Mouse (Mus musculus) midbrain, embryonic 12.5 days (tissue): Measurements from ENCODE around the gene Lrmda. TPM values are rescaled to one million over a fixed set of nuclear protein-coding genes. Genes with fewer than 3 reads are reported as not detected.

ENCODE experiments used
- ATAC-seq: fragments of 200-750 bp; cut with Nextera tagmentation; 2 replicates; pipeline ENCODE4 v1.8.0; 2017; ENCODE audit warnings: low read depth, moderate TSS enrichment, moderate library complexity; ENCODE audit not compliant: low FRiP score
- H3K27ac ChIP-seq: fragments of 300-500 bp; sonication (generic); replicated peaks from 2 replicates; pipeline ENCODE4 v1.5.1; 2016; ENCODE audit warnings: mild to moderate bottlenecking
- H3K27me3 ChIP-seq: fragments of 300-500 bp; sonication (generic); 2 replicates; pipeline ENCODE4 v1.6.1; 2016; ENCODE audit warnings: mild to moderate bottlenecking
- H3K36me3 ChIP-seq: fragments of 300-500 bp; sonication (generic); 2 replicates; pipeline ENCODE4 v1.6.1; 2016
- H3K4me1 ChIP-seq: fragments of 300-500 bp; sonication (generic); 2 replicates; pipeline ENCODE4 v1.6.1; 2016
- H3K4me2 ChIP-seq: fragments of 300-500 bp; sonication (generic); replicated peaks from 2 replicates; pipeline ENCODE4 v1.6.1; 2016; ENCODE audit warnings: mild to moderate bottlenecking, moderate library complexity
- H3K4me3 ChIP-seq: fragments of 300-500 bp; sonication (generic); 2 replicates; pipeline ENCODE4 v1.5.1; 2016; ENCODE audit warnings: mild to moderate bottlenecking
- H3K9ac ChIP-seq: fragments of 300-500 bp; sonication (generic); replicated peaks from 2 replicates; pipeline ENCODE4 v1.6.1; 2016; ENCODE audit warnings: mild to moderate bottlenecking, moderate library complexity
- H3K9me3 ChIP-seq: fragments of 300-500 bp; sonication (generic); 2 replicates; pipeline ENCODE4 v1.6.1; 2016; ENCODE audit warnings: mild to moderate bottlenecking
- WGBS: fragments of 180-500 bp; shearing (Covaris S2); methylation state at CpG from one replicate; pipeline ENCODE4 v1.1.7; 2016; 5-methylcytosine and 5-hydroxymethylcytosine counted together
- polyA plus RNA-seq: library from polyadenylated mRNA; unstranded; fragments of >200 nt; fragmentation: Nextera tagmentation; extraction: Ambion mirVana; gene quantifications from 2 replicates; pipeline ENCODE4 v1.2.1, GENCODE M21; 2016

Lrmda gene
- polyA plus RNA-seq, 1 experiment from 2014 or later = not detected

DNA sequence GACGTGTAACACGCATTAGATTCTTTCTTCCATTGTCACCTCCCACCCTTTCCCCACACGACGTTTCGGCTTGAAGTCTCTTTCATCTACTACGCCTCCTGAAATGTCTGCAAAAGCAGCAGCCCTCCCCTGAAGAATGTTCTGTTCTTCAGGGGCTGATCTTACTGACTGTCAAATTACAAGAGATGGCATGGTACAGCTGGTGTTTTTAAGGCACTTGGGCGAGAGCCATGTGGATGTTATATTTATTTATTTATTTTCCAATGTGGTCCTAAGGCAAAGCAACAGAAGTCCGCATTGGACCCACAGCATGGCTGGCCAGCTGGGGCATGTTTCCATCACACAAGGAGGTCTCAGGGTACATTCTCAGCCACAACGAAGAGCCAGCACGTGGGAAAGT, 731.8 kb downstream of the Lrmda start:
- no peak for ATAC-seq
- no peak overlapping the region for H3K4me3 ChIP-seq
- no peak overlapping the region for H3K9ac ChIP-seq
- H3K36me3 ChIP-seq = no peaks in the 10 kb centered on the region
- no peak overlapping the region for H3K4me2 ChIP-seq
- H3K4me1 ChIP-seq = peaks cover 3% of the 10 kb centered on the region
- no peaks in the 10 kb centered on the region for H3K9me3 ChIP-seq
- 88% methylated on average over 10 of the region's 10 CpGs for WGBS
- peaks cover 5% of the 10 kb centered on the region; the same call in 1 of the 2 replicates for H3K27me3 ChIP-seq
- no peak overlapping the region for H3K27ac ChIP-seq

DNA sequence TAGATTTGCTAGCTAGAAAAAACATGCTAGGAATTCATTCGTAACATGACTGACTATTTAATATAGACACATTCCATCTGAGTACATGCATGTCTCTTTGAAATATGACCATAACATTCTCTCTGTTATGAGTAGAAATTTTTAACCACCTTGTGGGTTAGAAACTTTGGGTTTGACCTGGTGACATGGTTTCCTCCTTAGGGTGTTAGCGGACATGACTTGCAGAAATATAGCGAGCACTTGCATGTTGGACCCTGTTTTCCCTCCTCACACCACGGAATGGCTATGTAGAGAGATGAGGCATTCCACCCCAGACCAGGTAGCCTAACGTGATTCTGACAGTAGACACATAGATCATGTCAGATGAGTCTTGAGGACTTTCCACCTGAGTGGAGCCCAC, 735.1 kb downstream of the Lrmda start:
- ATAC-seq = no peak
- H3K27ac ChIP-seq = no peak overlapping the region
- WGBS = 90% methylated on average over 5 of the region's 5 CpGs
- H3K4me3 ChIP-seq = no peak overlapping the region
- no peak overlapping the region for H3K9ac ChIP-seq
- 0 out of 2 replicates have a peak, but pooled peaks cover 5% of the 10 kb centered on the region for H3K27me3 ChIP-seq
- H3K9me3 ChIP-seq = no peaks in the 10 kb centered on the region
- H3K4me2 ChIP-seq = no peak overlapping the region
- no peaks in the 10 kb centered on the region for H3K36me3 ChIP-seq
- no peaks in the 10 kb centered on the region for H3K4me1 ChIP-seq

DNA sequence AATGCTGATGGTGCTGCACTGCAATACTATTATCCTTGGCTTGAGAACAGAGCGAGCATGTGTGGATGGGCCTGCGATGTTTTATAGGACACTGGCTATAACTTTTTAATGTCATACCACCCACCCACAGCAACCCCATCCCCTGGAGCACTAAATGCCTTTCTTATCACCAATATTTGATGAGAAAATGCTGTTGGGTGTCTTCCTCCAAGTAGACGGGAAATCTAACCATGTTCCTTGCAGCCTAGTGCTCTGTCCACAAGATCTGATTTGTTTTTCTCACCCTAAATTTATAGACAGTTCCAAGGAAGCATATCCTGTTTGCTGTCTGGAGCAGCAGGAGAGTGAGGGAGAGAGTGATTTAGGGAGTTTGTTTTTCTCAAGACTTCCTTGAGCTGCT, 738.0 kb downstream of the Lrmda start:
- no peak overlapping the region for H3K4me2 ChIP-seq
- no peaks in the 10 kb centered on the region for H3K36me3 ChIP-seq
- no peaks in the 10 kb centered on the region for H3K4me1 ChIP-seq
- WGBS = 92% methylated on average over 3 of the region's 3 CpGs
- H3K27ac ChIP-seq = no peak overlapping the region
- no peaks in the 10 kb centered on the region for H3K9me3 ChIP-seq
- no peaks in the 10 kb centered on the region for H3K27me3 ChIP-seq
- no peak overlapping the region for H3K4me3 ChIP-seq
- ATAC-seq = no peak
- no peak overlapping the region for H3K9ac ChIP-seq

DNA sequence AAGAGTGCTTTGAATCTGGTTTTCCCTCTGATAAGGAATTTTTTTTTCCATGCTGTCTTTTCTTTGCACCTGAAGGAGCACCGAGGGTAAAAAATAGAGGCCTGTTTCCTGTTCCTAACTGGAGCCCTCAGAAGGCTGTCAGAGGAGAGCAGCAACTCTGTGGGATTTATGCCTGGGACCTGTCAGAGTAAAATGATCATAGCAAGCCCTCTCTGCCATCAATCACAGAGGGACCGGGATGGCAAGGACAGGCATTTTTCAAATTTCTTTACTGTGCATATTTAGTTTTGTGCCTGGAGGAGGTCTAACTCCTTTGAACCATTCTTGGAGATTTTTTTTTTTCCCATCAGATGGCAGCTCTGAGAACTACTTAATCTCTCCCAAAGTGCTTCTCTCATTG, 739.7 kb downstream of the Lrmda start:
- no peaks in the 10 kb centered on the region for H3K36me3 ChIP-seq
- no peak overlapping the region for H3K9ac ChIP-seq
- no peak for ATAC-seq
- no peaks in the 10 kb centered on the region for H3K4me1 ChIP-seq
- H3K4me2 ChIP-seq = no peak overlapping the region
- no peak overlapping the region for H3K27ac ChIP-seq
- H3K27me3 ChIP-seq = no peaks in the 10 kb centered on the region
- no peak overlapping the region for H3K4me3 ChIP-seq
- H3K9me3 ChIP-seq = no peaks in the 10 kb centered on the region
- WGBS = 45% methylated on average over 2 of the region's 2 CpGs

DNA sequence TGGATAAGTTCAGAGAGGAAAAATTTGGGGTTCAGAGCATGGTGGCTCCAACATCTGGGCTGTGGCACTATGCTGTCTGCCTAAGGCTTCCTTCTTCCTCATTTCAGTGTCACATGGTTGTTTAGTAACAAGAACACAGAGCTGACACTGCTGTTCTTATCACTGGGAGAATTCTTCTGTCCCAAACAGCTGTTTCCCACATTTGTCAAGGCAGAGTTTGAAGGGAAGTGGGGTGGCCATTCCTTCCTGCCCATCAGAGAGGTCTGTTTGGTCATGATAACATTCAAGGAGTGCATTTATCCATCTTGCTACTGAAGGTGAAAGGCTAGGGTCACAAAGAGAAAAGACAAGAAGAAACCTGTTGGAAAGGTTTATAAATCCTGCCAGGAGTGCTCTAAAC, 740.2 kb downstream of the Lrmda start:
- Histone ChIP-seq H3K27me3 (no peaks in the 10 kb centered on the region), H3K36me3 (no peaks in the 10 kb centered on the region), H3K9me3 (no peaks in the 10 kb centered on the region), H3K4me1 (no peaks in the 10 kb centered on the region), H3K4me3 (no peak overlapping the region), H3K4me2 (no peak overlapping the region), H3K9ac (no peak overlapping the region), H3K27ac (no peak overlapping the region)
- ATAC-seq = no peak

DNA sequence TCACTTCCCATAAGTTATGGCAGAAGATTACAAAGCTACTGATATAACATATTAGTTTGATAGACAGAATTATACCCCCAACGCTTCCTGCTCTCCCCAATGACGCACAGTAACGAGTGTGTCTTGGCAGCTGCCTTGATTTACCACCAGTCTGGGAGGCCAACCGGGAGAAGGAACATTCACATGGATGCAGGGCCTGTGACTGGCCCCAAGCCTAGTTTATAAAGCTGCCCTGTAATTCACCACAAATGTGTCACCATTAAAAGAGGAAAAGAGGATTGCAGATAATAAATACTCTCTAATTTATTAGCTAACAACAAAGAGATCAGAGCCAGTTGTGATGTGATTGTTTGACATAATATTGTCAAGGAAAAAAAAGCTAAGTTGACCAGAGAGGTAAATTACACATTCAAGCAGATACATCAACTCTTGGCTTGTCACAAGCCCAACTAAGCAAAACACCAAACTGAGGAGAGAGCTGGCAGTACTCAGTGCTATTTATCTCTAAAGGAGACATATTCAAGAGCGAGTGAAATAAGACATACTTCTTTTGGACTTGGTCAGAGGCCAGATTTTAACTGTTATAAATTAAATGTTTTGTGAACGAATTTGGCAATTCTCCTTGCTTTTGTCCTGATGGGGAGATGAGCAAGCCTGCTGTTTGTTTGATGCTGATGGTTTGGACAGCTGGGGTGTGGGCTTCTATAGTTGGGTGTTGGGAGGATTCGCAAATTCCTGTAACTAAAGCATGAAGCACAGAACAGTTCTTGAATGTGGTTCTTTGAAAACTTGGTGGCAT, 740.9 kb downstream of the Lrmda start:
- Histone ChIP-seq H3K9ac (no peak overlapping the region), H3K4me2 (no peak overlapping the region), H3K9me3 (no peaks in the 10 kb centered on the region), H3K4me3 (no peak overlapping the region), H3K27me3 (no peaks in the 10 kb centered on the region), H3K36me3 (no peaks in the 10 kb centered on the region), H3K4me1 (no peaks in the 10 kb centered on the region), H3K27ac (no peak overlapping the region)
- no peak for ATAC-seq
- 89% methylated on average over 7 of the region's 7 CpGs for WGBS

DNA sequence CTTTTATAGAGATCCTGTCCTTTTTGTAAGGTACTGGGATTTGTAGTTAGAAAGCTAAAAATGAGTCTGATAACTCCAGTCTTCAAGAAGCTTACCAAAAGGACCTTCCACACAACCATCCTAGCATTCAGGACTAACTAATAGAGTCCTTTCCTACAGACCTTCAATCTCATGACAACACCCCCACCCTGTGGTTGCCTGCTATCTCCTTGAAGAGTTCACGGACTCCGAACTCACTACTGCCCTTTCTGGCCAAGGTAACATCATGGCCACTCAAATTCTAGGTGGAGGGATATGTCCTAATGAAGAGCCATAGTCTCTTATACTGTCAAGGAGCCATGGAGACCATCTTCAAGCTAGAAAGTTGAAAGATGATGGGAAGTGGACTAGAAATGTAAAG, 762.2 kb downstream of the Lrmda start:
- 92% methylated on average over 2 of the region's 2 CpGs for WGBS
- no peak overlapping the region for H3K4me2 ChIP-seq
- H3K9me3 ChIP-seq = no peaks in the 10 kb centered on the region
- H3K36me3 ChIP-seq = no peaks in the 10 kb centered on the region
- no peak overlapping the region for H3K27ac ChIP-seq
- no peak for ATAC-seq
- no peak overlapping the region for H3K9ac ChIP-seq
- H3K27me3 ChIP-seq = no peaks in the 10 kb centered on the region; the same call in 1 of the 2 replicates
- peaks cover 8% of the 10 kb centered on the region for H3K4me1 ChIP-seq
- no peak overlapping the region for H3K4me3 ChIP-seq

DNA sequence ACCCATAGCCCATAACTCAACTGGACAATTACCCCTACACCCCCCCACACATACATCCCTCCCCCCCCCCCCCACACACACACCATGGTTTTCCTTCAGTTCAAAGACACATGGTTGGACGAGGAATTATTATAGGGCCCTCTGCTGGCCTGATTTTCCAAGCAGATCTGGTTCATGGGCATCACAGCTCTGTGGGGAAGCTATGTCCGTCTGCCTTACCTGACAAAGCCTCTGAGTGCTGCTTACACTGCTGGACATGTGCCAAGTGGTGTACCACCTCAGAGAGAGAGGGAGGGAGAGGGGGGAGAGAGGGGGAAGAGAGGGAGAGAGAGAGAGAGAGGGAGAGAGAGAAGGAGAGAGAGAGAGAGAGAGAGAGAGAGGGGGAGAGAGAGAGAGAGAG, 762.9 kb downstream of the Lrmda start:
- no peaks in the 10 kb centered on the region for H3K36me3 ChIP-seq
- peaks cover 8% of the 10 kb centered on the region for H3K4me1 ChIP-seq
- H3K27me3 ChIP-seq = no peaks in the 10 kb centered on the region; the same call in 1 of the 2 replicates
- no peak overlapping the region for H3K4me3 ChIP-seq
- H3K9me3 ChIP-seq = no peaks in the 10 kb centered on the region
- H3K4me2 ChIP-seq = no peak overlapping the region
- no peak overlapping the region for H3K27ac ChIP-seq
- WGBS = 48% methylated on average over 2 of the region's 2 CpGs
- ATAC-seq = no peak
- H3K9ac ChIP-seq = no peak overlapping the region

DNA sequence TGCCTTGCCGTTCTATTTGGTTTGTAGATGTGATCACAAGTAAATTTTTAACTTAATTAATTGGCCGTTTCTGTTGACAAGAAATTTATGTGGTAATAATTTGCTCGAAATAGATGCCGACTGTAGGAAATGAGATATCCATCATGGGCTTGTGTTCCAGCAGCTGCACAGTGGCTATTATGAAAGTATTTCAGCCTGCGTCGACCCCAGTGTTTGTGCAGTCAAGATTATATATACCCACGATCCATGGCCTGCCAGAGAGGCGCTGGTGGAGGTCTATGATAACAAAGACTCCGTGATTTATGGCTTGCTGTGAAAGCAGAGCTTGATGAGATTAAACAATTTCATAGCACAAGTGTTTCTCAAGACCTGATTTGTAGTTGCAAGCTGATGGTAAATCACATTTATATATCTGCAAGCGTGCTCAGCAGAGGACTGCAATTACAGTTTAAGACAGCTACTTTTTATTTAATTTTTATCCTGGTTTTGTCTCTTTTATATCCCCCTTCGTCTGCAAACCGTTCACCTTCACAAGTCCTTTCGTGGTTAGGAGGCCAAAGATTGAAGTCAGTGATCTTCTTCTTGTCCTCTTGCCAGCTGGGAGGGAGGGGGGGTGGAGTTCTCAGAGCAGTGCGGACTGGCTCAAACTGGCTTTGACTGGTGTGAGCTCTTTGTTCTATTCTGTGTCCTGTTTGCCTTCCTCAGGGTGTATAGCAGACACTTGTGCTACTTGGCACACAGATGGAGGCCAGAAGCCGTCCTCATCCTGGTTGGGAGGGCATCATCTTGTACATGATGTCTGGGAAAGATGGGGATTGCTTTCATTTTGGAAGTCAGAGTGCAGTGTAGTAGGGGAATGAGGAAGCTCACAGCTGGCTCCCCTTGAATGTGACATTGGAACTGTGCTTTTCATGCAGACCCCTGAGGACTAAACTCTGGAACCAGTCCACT, 764.0 kb downstream of the Lrmda start:
- peak; percentile 77; the same call in 1 of the 2 replicates for ATAC-seq
- Histone ChIP-seq H3K36me3 (no peaks in the 10 kb centered on the region), H3K9ac (no peak overlapping the region), H3K27me3 (no peaks in the 10 kb centered on the region; the same call in 1 of the 2 replicates), H3K4me1 (peaks cover 8% of the 10 kb centered on the region), H3K9me3 (no peaks in the 10 kb centered on the region), H3K4me3 (no peak overlapping the region), H3K27ac (peak overlapping the region; percentile 35), H3K4me2 (no peak overlapping the region)
- WGBS = 59% methylated on average over 15 of the region's 15 CpGs

DNA sequence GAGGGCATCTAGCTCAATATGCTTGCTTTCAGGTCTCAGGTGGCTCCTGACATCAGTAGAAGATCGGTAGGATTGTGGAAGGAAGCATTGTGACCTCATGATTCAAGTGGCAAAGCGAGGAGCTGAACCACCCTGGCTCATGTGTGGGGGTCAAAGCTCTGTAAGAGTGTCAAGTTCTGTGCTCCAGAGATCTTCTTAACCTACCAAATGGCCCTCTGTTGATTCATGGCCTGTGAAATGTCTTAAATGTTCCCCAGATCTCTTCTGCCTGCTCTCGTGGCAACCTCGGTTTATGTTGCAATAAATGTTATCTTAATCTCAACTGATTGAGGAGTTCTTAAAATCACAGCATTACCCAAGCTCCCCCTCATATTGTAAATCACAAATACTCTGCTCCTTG, 780.5 kb downstream of the Lrmda start:
- 93% methylated on average over 4 of the region's 4 CpGs for WGBS
- H3K9me3 ChIP-seq = no peaks in the 10 kb centered on the region
- H3K27ac ChIP-seq = no peak overlapping the region
- H3K4me3 ChIP-seq = no peak overlapping the region
- 0 out of 2 replicates have a peak, but pooled peaks cover 5% of the 10 kb centered on the region for H3K27me3 ChIP-seq
- H3K36me3 ChIP-seq = no peaks in the 10 kb centered on the region
- peaks cover 4% of the 10 kb centered on the region; the same call in 1 of the 2 replicates for H3K4me1 ChIP-seq
- ATAC-seq = no peak
- H3K9ac ChIP-seq = no peak overlapping the region
- no peak overlapping the region for H3K4me2 ChIP-seq

DNA sequence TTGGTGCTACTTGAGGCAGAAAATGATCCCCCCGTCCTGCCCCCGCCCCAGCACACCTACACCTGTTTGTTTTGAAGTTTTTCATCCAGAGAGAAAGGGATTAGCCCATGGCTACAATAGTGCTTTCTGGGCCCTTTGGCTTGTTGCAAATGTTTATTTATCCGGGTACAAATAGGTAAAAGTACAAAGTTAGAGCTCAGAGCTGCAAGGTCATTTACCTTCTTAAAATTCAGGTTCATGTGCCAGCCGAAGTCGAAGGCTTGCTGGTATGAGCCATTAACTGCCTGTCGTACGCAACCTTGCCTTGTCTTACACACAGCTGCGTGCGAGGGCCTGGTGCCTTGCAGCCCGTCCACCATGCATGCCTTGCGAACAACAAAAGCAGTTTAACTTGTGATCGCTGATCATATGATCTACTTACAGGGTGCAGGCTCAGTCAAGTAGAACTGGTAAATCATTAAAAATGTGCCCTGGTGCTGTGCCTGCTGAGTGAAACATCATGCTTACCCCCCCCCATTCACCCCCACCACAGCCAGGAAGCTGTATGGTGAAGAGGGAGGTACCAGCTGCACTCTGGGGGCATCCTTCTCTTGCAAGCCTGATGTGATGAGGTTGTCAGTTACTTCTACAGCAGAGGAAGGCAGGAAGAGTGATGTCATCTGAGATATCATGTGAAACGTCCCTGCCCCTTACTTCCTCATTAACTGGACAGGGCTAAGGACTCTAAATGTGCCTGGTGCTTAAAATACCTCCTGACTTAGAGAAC, 781.5 kb downstream of the Lrmda start:
- H3K9me3 ChIP-seq = no peaks in the 10 kb centered on the region
- no peak overlapping the region for H3K4me3 ChIP-seq
- H3K27me3 ChIP-seq = 0 out of 2 replicates have a peak, but pooled peaks cover 5% of the 10 kb centered on the region
- H3K4me2 ChIP-seq = no peak overlapping the region
- no peak for ATAC-seq
- H3K27ac ChIP-seq = no peak overlapping the region
- 70% methylated on average over 13 of the region's 13 CpGs for WGBS
- peaks cover 4% of the 10 kb centered on the region; the same call in 1 of the 2 replicates for H3K4me1 ChIP-seq
- no peaks in the 10 kb centered on the region for H3K36me3 ChIP-seq
- no peak overlapping the region for H3K9ac ChIP-seq
